Comparison of ENCODE assay signal across 9 mouse cellular contexts in the genomic region with DNA sequence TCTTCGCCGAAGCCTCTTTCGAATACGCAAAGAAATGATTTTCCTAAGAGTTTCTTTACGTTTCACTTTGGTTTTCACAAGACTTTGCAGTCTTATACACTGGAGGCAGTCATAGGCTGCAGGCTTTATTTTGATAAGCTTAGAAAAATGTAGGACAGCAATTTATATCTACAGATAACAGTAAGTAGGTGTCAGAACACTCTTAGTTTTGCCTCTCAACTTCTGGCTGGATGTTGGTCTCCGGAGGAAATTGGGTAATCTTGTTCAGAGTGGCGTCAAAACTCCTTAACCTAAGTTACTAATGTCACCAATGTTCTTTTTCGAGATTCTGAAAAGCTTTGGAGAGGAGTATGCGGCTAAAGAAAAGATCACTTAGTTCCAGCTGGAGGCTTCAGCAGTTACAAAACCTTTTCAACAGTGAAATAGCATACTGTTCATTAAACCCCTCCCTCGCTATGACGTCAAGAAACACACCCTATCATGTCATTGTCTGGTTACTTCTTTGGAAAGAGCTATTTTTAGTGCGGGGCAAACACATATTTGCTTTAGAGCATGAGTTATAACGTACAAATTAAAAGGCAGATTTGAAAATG. TPM values are rescaled to one million over a fixed set of nuclear protein-coding genes. Genes with fewer than 3 reads are reported as not detected.
DNase-seq lines count a peak whose midpoint lies in the region; ATAC-seq lines count a peak whose summit lies in the region.
"Had no signal": no experiment of that assay in that cellular context is flagged by ENCODE, and none has a peak within 500 bp of the region (broad histone marks: within the 10 kb centered on the region; RNA-seq: fewer than 3 reads in every experiment).

No protein-coding gene starts in this region.

- peak overlapping the region; percentile 67 for H3K4me3 ChIP-seq in heart, embryonic 12.5 days

- ATAC-seq in heart, embryonic 12.5 days (ENCODE audit: insufficient number of reproducible peaks, low FRiP score) = peak; percentile 53
- ATAC-seq in common myeloid progenitor, adult 5-6 weeks (replicated peaks; ENCODE audit: low read depth, poor library complexity, severe bottlenecking) = peak; percentile 62
- peak; percentile 60 to 65 for ATAC-seq in hematopoietic stem cell, adult 5-6 weeks (replicated peaks in 1 of 2; ENCODE audit: insufficient read depth in 1 of 2, low FRiP score in 2 of 2, low TSS enrichment in 1 of 2, low read depth in 1 of 2, poor library complexity in 2 of 2, severe bottlenecking in 2 of 2)

- H3K27me3 ChIP-seq in heart, embryonic 12.5 days (replicated peaks) = no peaks in the 10 kb centered on the region
- H3K27me3 ChIP-seq: Patski had no signal

- no peaks in the 10 kb centered on the region for H3K9me3 ChIP-seq in heart, embryonic 12.5 days (replicated peaks)

- H3K9ac ChIP-seq in heart, embryonic 12.5 days = no peak overlapping the region

- intact Hi-C loops in heart, postnatal 10 days (cut with DNase I) = loop anchor here (5.0 kb wide), 1 partner anchor 229 kb away; no protein-coding TSS in a partner anchor

- 0 out of 2 replicates have a peak, but pooled peaks cover 8% of the 10 kb centered on the region for H3K36me3 ChIP-seq in heart, embryonic 12.5 days

- H3K27ac ChIP-seq in heart, embryonic 12.5 days (ENCODE audit: poor library complexity, severe bottlenecking) = peak overlapping the region; percentile 78; the same call in 1 of the 2 replicates

- H3K4me1 ChIP-seq in heart, embryonic 12.5 days (replicated peaks) = peaks cover 24% of the 10 kb centered on the region

- 43% methylated on average over 13 of the region's 13 CpGs for WGBS in heart, embryonic 12.5 days

- no peak for DNase-seq in heart, postnatal 10 days
- peak; percentile 84 for DNase-seq in lung, postnatal 25 days (ENCODE audit: low spot score)
- DNase-seq in MN1 (ENCODE audit: low spot score) = no peak
- DNase-seq in c-Kit-positive CD71-positive TER-119-positive erythroid progenitor cells, embryonic 14.5 days (ENCODE audit: low spot score) = no peak
- DNase-seq in cerebellum, adult 9-11 months = no peak

- peak overlapping the region; percentile 77 for H3K4me2 ChIP-seq in heart, embryonic 12.5 days

RNA-seq across cellular contexts. Expression of a gene that starts 4.1 kb away (rescaled TPM):
- polyA plus RNA-seq in heart, embryonic 12.5 days (2016; fragmentation: Nextera tagmentation; extraction: Ambion mirVana) = 46.8 and 51.0 TPM in 2 replicates
- total RNA-seq in heart, postnatal 10 days (2021) = 10 to 100 TPM in 1 of 2 experiments, 1 to 10 TPM in 1; 8.9 to 12.1 TPM
- 20.7 and 22.1 TPM in 2 replicates for total RNA-seq in common myeloid progenitor, adult 5-6 weeks (2017)
- total RNA-seq in hematopoietic stem cell, adult 5-6 weeks (2017) = 21.4 and 21.6 TPM in 2 replicates

RNA-seq across cellular contexts. Expression of a gene that starts 22.0 kb away (rescaled TPM):
- polyA plus RNA-seq in heart, embryonic 12.5 days (2016; fragmentation: Nextera tagmentation; extraction: Ambion mirVana) = 67.5 and 71.6 TPM in 2 replicates
- 10 to 100 TPM; 66.5 to 66.8 TPM for total RNA-seq in heart, postnatal 10 days (2021)
- 13.6 and 21.3 TPM in 2 replicates for total RNA-seq in common myeloid progenitor, adult 5-6 weeks (2017)
- total RNA-seq in hematopoietic stem cell, adult 5-6 weeks (2017) = 26.7 and 28.4 TPM in 2 replicates

RNA-seq across cellular contexts. Expression of a gene that starts 28.5 kb away (rescaled TPM):
- polyA plus RNA-seq in heart, embryonic 12.5 days (2016; fragmentation: Nextera tagmentation; extraction: Ambion mirVana) = 36.1 and 37.5 TPM in 2 replicates
- total RNA-seq in heart, postnatal 10 days (2021) = 10 to 100 TPM; 16.8 to 22.3 TPM
- 13.5 and 13.9 TPM in 2 replicates for total RNA-seq in common myeloid progenitor, adult 5-6 weeks (2017)
- total RNA-seq in hematopoietic stem cell, adult 5-6 weeks (2017) = 11.8 and 14.3 TPM in 2 replicates

RNA-seq across cellular contexts. Expression of a gene that starts 40.2 kb away (rescaled TPM):
- 76.2 and 78.1 TPM in 2 replicates for polyA plus RNA-seq in heart, embryonic 12.5 days (2016; fragmentation: Nextera tagmentation; extraction: Ambion mirVana)
- total RNA-seq in heart, postnatal 10 days (2021) = 10 to 100 TPM; 59.1 to 62.1 TPM
- total RNA-seq in common myeloid progenitor, adult 5-6 weeks (2017) = 28.2 and 41.0 TPM in 2 replicates
- total RNA-seq in hematopoietic stem cell, adult 5-6 weeks (2017) = 50.8 and 51.2 TPM in 2 replicates

RNA-seq across cellular contexts. Expression of a gene that starts 40.3 kb away (rescaled TPM):
- 355 and 356 TPM in 2 replicates for polyA plus RNA-seq in heart, embryonic 12.5 days (2016; fragmentation: Nextera tagmentation; extraction: Ambion mirVana)
- 10 to 100 TPM; 26.6 to 26.9 TPM for total RNA-seq in heart, postnatal 10 days (2021)
- total RNA-seq in common myeloid progenitor, adult 5-6 weeks (2017) = 151 and 194 TPM in 2 replicates
- 106 and 133 TPM in 2 replicates for total RNA-seq in hematopoietic stem cell, adult 5-6 weeks (2017)
